Mouse (Mus musculus) limb, embryonic 14.5 days (tissue): ENCODE data around the gene Mrpl42. TPM values are rescaled to one million over a fixed set of nuclear protein-coding genes. Genes with fewer than 3 reads are reported as not detected.
"Not testable (repeated sequence)": the region's sequence is repeated elsewhere in the genome, so short reads cannot be mapped to it uniquely, and the experiment has no call there.

Source experiments
- ATAC-seq: fragments of 200-750 bp; cut with Nextera tagmentation; 2 replicates; pipeline ENCODE4 v1.8.0; 2017; ENCODE audit warnings: low read depth, moderate number of reproducible peaks, moderate TSS enrichment; ENCODE audit not compliant: low FRiP score
- DNase-seq: peaks from one replicate; pipeline ENCODE4 v3.0.0-alpha.2; 2015; ENCODE audit warnings: low spot score
- H3K27ac ChIP-seq: fragments of 300-500 bp; sonication (generic); replicated peaks from 2 replicates; pipeline ENCODE4 v1.5.1; 2014; ENCODE audit warnings: low read depth, mild to moderate bottlenecking, low read length, moderate library complexity, mixed read lengths
- H3K27me3 ChIP-seq: fragments of 300-500 bp; sonication (generic); 2 replicates; pipeline ENCODE4 v1.6.1; 2014; ENCODE audit warnings: low read length, mixed read lengths; ENCODE audit not compliant: control insufficient read depth, insufficient read depth
- H3K36me3 ChIP-seq: fragments of 300-500 bp; sonication (generic); 2 replicates; pipeline ENCODE4 v1.6.1; 2014; ENCODE audit warnings: mild to moderate bottlenecking, low read length, moderate library complexity, mixed read lengths; ENCODE audit not compliant: control insufficient read depth, insufficient read depth
- H3K4me1 ChIP-seq: fragments of 300-500 bp; sonication (generic); 2 replicates; pipeline ENCODE4 v1.6.1; 2014; ENCODE audit warnings: antibody characterized with exemption, low read length, mixed read lengths; ENCODE audit not compliant: control insufficient read depth, insufficient read depth
- H3K4me2 ChIP-seq: fragments of 300-500 bp; sonication (generic); replicated peaks from 2 replicates; pipeline ENCODE4 v1.6.1; 2014; ENCODE audit warnings: low read depth, mild to moderate bottlenecking, low read length, moderate library complexity; ENCODE audit not compliant: severe bottlenecking
- H3K4me3 ChIP-seq: fragments of 300-500 bp; sonication (generic); replicated peaks from 2 replicates; pipeline ENCODE4 v1.5.1; 2014; ENCODE audit warnings: low read length
- H3K9ac ChIP-seq: fragments of 300-500 bp; sonication (generic); 2 replicates; pipeline ENCODE4 v1.6.1; 2014; ENCODE audit warnings: mild to moderate bottlenecking, low read depth, low read length, moderate library complexity; ENCODE audit not compliant: severe bottlenecking
- H3K9me3 ChIP-seq: fragments of 300-500 bp; sonication (generic); 2 replicates; pipeline ENCODE4 v1.6.1; 2016; ENCODE audit warnings: low read length; ENCODE audit not compliant: control insufficient read depth
- POLR2A ChIP-seq: fragments of 200-500 bp; IDR thresholded peaks from 2 replicates; pipeline ENCODE4 v1.8.0; 2012; ENCODE audit warnings: inconsistent platforms, mild to moderate bottlenecking, moderate library complexity, borderline replicate concordance; ENCODE audit not compliant: insufficient read depth, insufficient read length; ENCODE audit errors: extremely low read depth
- WGBS: fragments of 180-500 bp; shearing (Covaris S2); extraction: QIAGEN DNeasy Blood & Tissue Kit; methylation state at CpG from one replicate; pipeline ENCODE4 v1.1.7; 2014; 5-methylcytosine and 5-hydroxymethylcytosine counted together
- polyA plus RNA-seq, 2 experiments: library from polyadenylated mRNA; depleted of rRNA in 1 of 2; stranded (reverse) in 1 of 2; unstranded in 1 of 2; fragments of >200 nt; fragmentation: Nextera tagmentation in 1 of 2; extraction: Ambion mirVana in 1 of 2; gene quantifications; 2 replicates each; pipeline versions ENCODE4 v1.2.1 to v1.2.3; 2012 to 2014

The Mrpl42 gene
- 171 and 184 TPM in 2 replicates for polyA plus RNA-seq (2012; rRNA removed)
- 303 and 314 TPM in 2 replicates for polyA plus RNA-seq (2014; fragmentation: Nextera tagmentation; extraction: Ambion mirVana)

DNA sequence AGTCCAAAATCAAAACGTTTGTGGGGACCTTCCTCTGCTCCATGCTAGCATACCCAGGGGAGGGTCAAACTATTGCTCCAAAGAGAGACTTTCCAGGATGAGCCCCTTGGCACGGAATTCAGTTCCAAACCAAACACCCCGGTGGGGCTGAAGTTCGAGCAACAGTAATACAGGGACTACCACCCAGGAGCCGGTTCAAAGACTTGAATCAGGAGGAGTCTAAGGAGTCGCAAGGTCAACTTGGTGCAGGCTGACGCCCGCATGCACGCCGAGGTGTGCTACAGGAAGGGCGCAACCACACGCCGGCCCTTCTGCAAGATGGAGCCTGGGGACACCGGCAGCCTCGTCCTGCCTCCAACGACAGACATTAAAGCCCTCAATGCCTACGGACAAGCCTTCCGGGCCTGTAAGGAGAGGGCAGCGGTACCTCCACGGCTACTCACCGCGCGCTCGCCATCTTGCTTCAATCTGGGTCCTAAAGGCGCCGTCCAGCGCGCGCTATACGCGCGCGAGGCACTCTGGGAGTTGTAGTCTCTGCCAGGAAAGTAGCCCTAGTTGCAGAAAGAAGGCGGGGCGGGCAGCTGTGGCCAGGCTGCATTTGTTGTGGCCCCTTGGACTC lies at the start of gene Mrpl42:
Gene Mrpl42 (minus strand): TSS at position 478 of the 619 bp plus-strand sequence.
- H3K9me3 ChIP-seq: no peaks in the 10 kb centered on the region
- H3K36me3 ChIP-seq: peaks cover 5% of the 10 kb centered on the region; the same call in 1 of the 2 replicates
- TF ChIP-seq POLR2A: peak; percentile 72; the same call in 1 of the 2 replicates
- ATAC-seq: peak; percentile 95
- peak; percentile 96 for DNase-seq
- H3K27ac ChIP-seq: peak within 1 kb of the TSS; percentile 91
- H3K4me1 ChIP-seq: peaks cover 6% of the 10 kb centered on the region; the same call in 1 of the 2 replicates
- H3K9ac ChIP-seq: peak within 1 kb of the TSS; percentile 85
- under 1% methylated on average over 35 of the region's 35 CpGs for WGBS
- no peaks in the 10 kb centered on the region for H3K27me3 ChIP-seq
- peak within 1 kb of the TSS; percentile 73 for H3K4me3 ChIP-seq
- peak within 1 kb of the TSS; percentile 61 for H3K4me2 ChIP-seq

- H3K27me3 ChIP-seq: no peaks in the 10 kb centered on the region
- no peaks in the 10 kb centered on the region for H3K4me1 ChIP-seq
- no peak for TF ChIP-seq POLR2A
- H3K9me3 ChIP-seq: no peaks in the 10 kb centered on the region
- H3K27ac ChIP-seq: no peak overlapping the region
- no peak overlapping the region for H3K4me2 ChIP-seq
- H3K36me3 ChIP-seq: peaks cover 54% of the 10 kb centered on the region
- ATAC-seq (no peak), DNase-seq (no peak)
- 81% methylated on average over 1 of the region's 1 CpGs for WGBS
- H3K9ac ChIP-seq: no peak overlapping the region
- H3K4me3 ChIP-seq: no peak overlapping the region
These were observed 48.8 kb upstream of the Mrpl42 start for GRCm38 (mm10) chr10:95550506-95550905.

GRCm38 (mm10) chr10:95549080-95549479 lies 47.3 kb upstream of the Mrpl42 start:
- not testable (repeated sequence) for H3K9me3 ChIP-seq, H3K27me3 ChIP-seq, H3K4me2 ChIP-seq, H3K9ac ChIP-seq, H3K4me3 ChIP-seq, H3K4me1 ChIP-seq, ATAC-seq, DNase-seq, H3K27ac ChIP-seq
- peaks cover 68% of the 10 kb centered on the region for H3K36me3 ChIP-seq
- WGBS: 80% methylated on average over 5 of the region's 5 CpGs

DNA sequence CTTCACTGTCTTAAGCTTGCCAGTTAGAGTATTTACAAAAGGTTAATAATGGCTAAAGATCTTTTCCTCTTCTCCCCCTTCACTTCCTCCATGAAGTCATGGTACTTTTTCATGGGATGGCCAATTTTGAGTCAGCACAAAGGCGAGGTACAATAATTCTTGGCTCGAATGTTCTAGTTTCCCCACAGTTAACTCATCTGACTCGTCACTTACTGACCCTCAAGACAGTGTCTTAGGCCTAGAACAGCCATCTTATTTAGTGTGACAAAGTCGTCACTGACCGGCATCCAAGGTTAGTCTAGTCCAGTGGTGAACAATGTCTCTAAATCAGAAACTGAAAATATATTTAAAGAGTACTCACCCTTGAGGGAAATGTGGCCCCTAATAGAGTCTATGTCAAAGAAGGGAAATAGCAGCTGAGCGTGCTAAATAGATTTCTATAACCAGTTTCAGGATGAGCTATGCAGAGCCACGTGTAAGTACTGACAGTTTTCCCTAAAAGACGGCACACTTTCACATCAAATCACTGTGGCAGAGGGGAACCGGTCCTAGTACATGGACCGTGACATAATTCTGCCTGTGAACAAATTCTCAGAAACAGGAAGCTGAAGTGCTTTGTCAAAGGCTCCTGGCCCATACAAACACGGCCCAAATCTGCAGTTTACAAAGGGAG lies 46.5 kb upstream of the Mrpl42 start:
- Histone ChIP-seq H3K9me3 (no peaks in the 10 kb centered on the region), H3K4me1 (no peaks in the 10 kb centered on the region), H3K27ac (no peak overlapping the region), H3K4me2 (no peak overlapping the region), H3K27me3 (no peaks in the 10 kb centered on the region), H3K9ac (no peak overlapping the region), H3K4me3 (no peak overlapping the region), H3K36me3 (peaks cover 73% of the 10 kb centered on the region)
- 86% methylated on average over 11 of the region's 11 CpGs for WGBS
- DNase-seq (no peak), ATAC-seq (no peak)
- no peak for TF ChIP-seq POLR2A

- DNase-seq: no peak
- Histone ChIP-seq H3K36me3 (peaks cover 79% of the 10 kb centered on the region), H3K27me3 (no peaks in the 10 kb centered on the region), H3K4me2 (no peak overlapping the region), H3K4me3 (no peak overlapping the region), H3K27ac (no peak overlapping the region), H3K9ac (no peak overlapping the region), H3K4me1 (no peaks in the 10 kb centered on the region), H3K9me3 (no peaks in the 10 kb centered on the region)
- WGBS: 86% methylated on average over 2 of the region's 2 CpGs
- TF ChIP-seq POLR2A: no peak
- no peak for ATAC-seq
These were observed 44.4 kb upstream of the Mrpl42 start for GRCm38 (mm10) chr10:95546178-95546577.
